Mouse (Mus musculus) stomach, embryonic 15.5 days (tissue): ENCODE results near the gene Hspg2. TPM values are rescaled to one million over a fixed set of nuclear protein-coding genes. Genes with fewer than 3 reads are reported as not detected.
A peak's percentile ranks its signal among the peaks of the same experiment; 100 is the strongest.

ENCODE experiments used
- ATAC-seq: fragments of 200-750 bp; cut with Nextera tagmentation; 2 replicates; pipeline ENCODE4 v1.8.0; 2017; ENCODE audit warnings: low read depth, moderate number of reproducible peaks, moderate TSS enrichment; ENCODE audit not compliant: insufficient read depth, low FRiP score
- H3K27ac ChIP-seq: fragments of 300-500 bp; sonication (generic); 2 replicates; pipeline ENCODE4 v1.5.1; 2015; ENCODE audit warnings: mild to moderate bottlenecking, inconsistent platforms
- H3K27me3 ChIP-seq: fragments of 300-500 bp; sonication (generic); replicated peaks from 2 replicates; pipeline ENCODE4 v1.6.1; 2015; ENCODE audit warnings: inconsistent platforms
- H3K36me3 ChIP-seq: fragments of 300-500 bp; sonication (generic); 2 replicates; pipeline ENCODE4 v1.6.1; 2015; ENCODE audit warnings: inconsistent platforms
- H3K4me1 ChIP-seq: fragments of 300-500 bp; sonication (generic); 2 replicates; pipeline ENCODE4 v1.6.1; 2015; ENCODE audit warnings: inconsistent platforms
- H3K4me2 ChIP-seq: fragments of 300-500 bp; sonication (generic); 2 replicates; pipeline ENCODE4 v1.6.1; 2015; ENCODE audit warnings: mild to moderate bottlenecking, inconsistent platforms
- H3K4me3 ChIP-seq: fragments of 300-500 bp; sonication (generic); replicated peaks from 2 replicates; pipeline ENCODE4 v1.5.1; 2015; ENCODE audit warnings: inconsistent platforms
- H3K9ac ChIP-seq: fragments of 300-500 bp; sonication (generic); 2 replicates; pipeline ENCODE4 v1.6.1; 2015; ENCODE audit warnings: inconsistent platforms
- H3K9me3 ChIP-seq: fragments of 300-500 bp; sonication (generic); 2 replicates; pipeline ENCODE4 v1.6.1; 2016; ENCODE audit warnings: inconsistent platforms
- WGBS: fragments of 180-500 bp; shearing (Covaris S2); methylation state at CpG from one replicate; pipeline ENCODE4 v1.1.7; 2015; 5-methylcytosine and 5-hydroxymethylcytosine counted together
- polyA plus RNA-seq: library from polyadenylated mRNA; unstranded; fragments of >200 nt; fragmentation: Nextera tagmentation; extraction: Ambion mirVana; gene quantifications from 2 replicates; pipeline ENCODE4 v1.2.1, GENCODE M21; 2015

Hspg2 gene
- polyA plus RNA-seq, 1 experiment from 2014 or later, result 28.5 TPM

GRCm38 (mm10) chr4:137497367-137497766 is 28.8 kb downstream of the Hspg2 start:
- peaks cover 9% of the 10 kb centered on the region for H3K36me3 ChIP-seq
- H3K9ac ChIP-seq, result no peak overlapping the region
- no peaks in the 10 kb centered on the region for H3K9me3 ChIP-seq
- H3K4me2 ChIP-seq, result peak overlapping the region; percentile 9; the same call in 1 of the 2 replicates
- H3K4me1 ChIP-seq, result peaks cover 60% of the 10 kb centered on the region
- H3K27ac ChIP-seq, result peak overlapping the region; percentile 86
- H3K27me3 ChIP-seq, result no peaks in the 10 kb centered on the region
- 39% methylated on average over 5 of the region's 5 CpGs for WGBS
- no peak overlapping the region for H3K4me3 ChIP-seq
- ATAC-seq, result peak; percentile 50

- H3K4me2 ChIP-seq, result peak overlapping the region; percentile 9; the same call in 1 of the 2 replicates
- no peak for ATAC-seq
- H3K4me1 ChIP-seq, result peaks cover 58% of the 10 kb centered on the region
These were observed 29.5 kb downstream of the Hspg2 start for GRCm38 (mm10) chr4:137497892-137498722.

GRCm38 (mm10) chr4:137498882-137499583 is 30.5 kb downstream of the Hspg2 start:
- WGBS, result 66% methylated on average over 9 of the region's 9 CpGs
- H3K36me3 ChIP-seq, result peaks cover 18% of the 10 kb centered on the region
- H3K9me3 ChIP-seq, result no peaks in the 10 kb centered on the region
- H3K9ac ChIP-seq, result no peak overlapping the region
- H3K4me1 ChIP-seq, result peaks cover 62% of the 10 kb centered on the region
- H3K27me3 ChIP-seq, result no peaks in the 10 kb centered on the region
- no peak overlapping the region for H3K4me3 ChIP-seq
- H3K27ac ChIP-seq, result peak overlapping the region; percentile 86
- ATAC-seq, result no peak
- no peak overlapping the region for H3K4me2 ChIP-seq

More at GRCm38 (mm10) chr4:137497892-137498722, 29.5 kb downstream of the Hspg2 start:
- Histone ChIP-seq H3K9me3 (no peaks in the 10 kb centered on the region), H3K27ac (peak overlapping the region; percentile 86), H3K4me3 (no peak overlapping the region), H3K9ac (no peak overlapping the region), H3K27me3 (no peaks in the 10 kb centered on the region), H3K36me3 (peaks cover 17% of the 10 kb centered on the region)
- WGBS, result 32% methylated on average over 9 of the region's 9 CpGs

- no peak for ATAC-seq
- Histone ChIP-seq H3K9ac (no peak overlapping the region), H3K4me1 (peaks cover 52% of the 10 kb centered on the region), H3K27me3 (no peaks in the 10 kb centered on the region), H3K9me3 (no peaks in the 10 kb centered on the region), H3K4me2 (no peak overlapping the region), H3K36me3 (peaks cover 21% of the 10 kb centered on the region), H3K27ac (no peak overlapping the region), H3K4me3 (no peak overlapping the region)
- WGBS, result 65% methylated on average over 12 of the region's 12 CpGs
These were observed 31.6 kb downstream of the Hspg2 start for GRCm38 (mm10) chr4:137500149-137500548.

- H3K4me2 ChIP-seq, result no peak overlapping the region
- H3K9ac ChIP-seq, result no peak overlapping the region
- WGBS, result 83% methylated on average over 5 of the region's 5 CpGs
- no peaks in the 10 kb centered on the region for H3K9me3 ChIP-seq
- H3K4me1 ChIP-seq, result peaks cover 45% of the 10 kb centered on the region
- H3K27me3 ChIP-seq, result no peaks in the 10 kb centered on the region
- no peak overlapping the region for H3K4me3 ChIP-seq
- ATAC-seq, result no peak
- H3K36me3 ChIP-seq, result peaks cover 21% of the 10 kb centered on the region
- no peak overlapping the region for H3K27ac ChIP-seq
These were observed 32.4 kb downstream of the Hspg2 start for GRCm38 (mm10) chr4:137500953-137501352.

- Histone ChIP-seq H3K9ac (no peak overlapping the region), H3K9me3 (no peaks in the 10 kb centered on the region), H3K4me3 (no peak overlapping the region), H3K27ac (no peak overlapping the region), H3K4me1 (peaks cover 38% of the 10 kb centered on the region), H3K36me3 (peaks cover 21% of the 10 kb centered on the region), H3K27me3 (no peaks in the 10 kb centered on the region), H3K4me2 (no peak overlapping the region)
- WGBS, result 86% methylated on average over 10 of the region's 10 CpGs
- ATAC-seq, result no peak
These were observed 33.6 kb downstream of the Hspg2 start for GRCm38 (mm10) chr4:137502183-137502582.

GRCm38 (mm10) chr4:137502801-137503200 is 34.2 kb downstream of the Hspg2 start:
- no peak for ATAC-seq
- Histone ChIP-seq H3K9me3 (no peaks in the 10 kb centered on the region), H3K27me3 (no peaks in the 10 kb centered on the region), H3K9ac (no peak overlapping the region), H3K4me2 (no peak overlapping the region), H3K36me3 (peaks cover 23% of the 10 kb centered on the region), H3K27ac (no peak overlapping the region), H3K4me3 (no peak overlapping the region), H3K4me1 (peaks cover 31% of the 10 kb centered on the region)
- 78% methylated on average over 7 of the region's 7 CpGs for WGBS

- Histone ChIP-seq H3K9ac (no peak overlapping the region), H3K9me3 (no peaks in the 10 kb centered on the region), H3K27ac (no peak overlapping the region), H3K4me2 (no peak overlapping the region), H3K27me3 (no peaks in the 10 kb centered on the region), H3K4me1 (peaks cover 24% of the 10 kb centered on the region), H3K36me3 (peaks cover 26% of the 10 kb centered on the region), H3K4me3 (no peak overlapping the region)
- WGBS, result 70% methylated on average over 6 of the region's 6 CpGs
- peak; percentile 27; the same call in 1 of the 2 replicates for ATAC-seq
These were observed 35.0 kb downstream of the Hspg2 start for GRCm38 (mm10) chr4:137503509-137503971.

- no peaks in the 10 kb centered on the region for H3K27me3 ChIP-seq
- H3K4me2 ChIP-seq, result no peak overlapping the region
- WGBS, result 73% methylated on average over 10 of the region's 10 CpGs
- no peak overlapping the region for H3K4me3 ChIP-seq
- H3K9me3 ChIP-seq, result no peaks in the 10 kb centered on the region
- no peak overlapping the region for H3K9ac ChIP-seq
- H3K36me3 ChIP-seq, result peaks cover 37% of the 10 kb centered on the region
- H3K4me1 ChIP-seq, result peaks cover 14% of the 10 kb centered on the region; the same call in 1 of the 2 replicates
- ATAC-seq, result no peak
- H3K27ac ChIP-seq, result no peak overlapping the region
These were observed 38.1 kb downstream of the Hspg2 start for GRCm38 (mm10) chr4:137506629-137507028.

- no peaks in the 10 kb centered on the region for H3K4me1 ChIP-seq
- H3K27me3 ChIP-seq, result no peaks in the 10 kb centered on the region
- no peak overlapping the region for H3K4me2 ChIP-seq
- no peaks in the 10 kb centered on the region for H3K9me3 ChIP-seq
- ATAC-seq, result no peak
- peaks cover 20% of the 10 kb centered on the region; the same call in 1 of the 2 replicates for H3K36me3 ChIP-seq
- no peak overlapping the region for H3K27ac ChIP-seq
- H3K4me3 ChIP-seq, result no peak overlapping the region
- 63% methylated on average over 9 of the region's 9 CpGs for WGBS
- H3K9ac ChIP-seq, result no peak overlapping the region
These were observed 41.0 kb downstream of the Hspg2 start for GRCm38 (mm10) chr4:137509528-137509927.

- no peaks in the 10 kb centered on the region for H3K9me3 ChIP-seq
- H3K36me3 ChIP-seq, result peaks cover 23% of the 10 kb centered on the region
- no peak overlapping the region for H3K4me3 ChIP-seq
- H3K4me2 ChIP-seq, result no peak overlapping the region
- no peaks in the 10 kb centered on the region for H3K27me3 ChIP-seq
- no peak overlapping the region for H3K27ac ChIP-seq
- no peaks in the 10 kb centered on the region for H3K4me1 ChIP-seq
- no peak overlapping the region for H3K9ac ChIP-seq
- ATAC-seq, result no peak
- WGBS, result 85% methylated on average over 15 of the region's 15 CpGs
These were observed 41.6 kb downstream of the Hspg2 start for GRCm38 (mm10) chr4:137510021-137510696.
